Mouse (Mus musculus): Measurements from ENCODE around the gene Trip13. TPM values are rescaled to one million over a fixed set of nuclear protein-coding genes. Genes with fewer than 3 reads are reported as not detected.
A peak's percentile ranks its signal among the peaks of the same experiment; 100 is the strongest.

Gene Trip13
- 1 to 10 TPM; 1.7 to 3.5 TPM for total RNA-seq (2021)
- long read RNA-seq, partial matches to known transcripts: 0 of 3 reads
- long read RNA-seq, other reads (novel, unspliced or antisense): 0 of 3 reads

- peak; percentile 93 to 94 for DNase-seq (ENCODE audit: low spot score in 2 of 2)
Observed at GRCm38 (mm10) chr13:73937321-73938176, at the start of gene Trip13, which contains the start of gene Brd9. Gene Trip13 (minus strand): TSS chr13:73937784. Gene Brd9 (plus strand): TSS chr13:73937811.

GRCm38 (mm10) chr13:73976935-73977334 is 39.4 kb upstream of the Trip13 start:
- no peak for DNase-seq (ENCODE audit: low spot score in 2 of 2)

- no peak for DNase-seq (ENCODE audit: low spot score in 2 of 2)
Observed at GRCm38 (mm10) chr13:73974523-73974922, 36.9 kb upstream of the Trip13 start.

GRCm38 (mm10) chr13:73970545-73971448 is 33.2 kb upstream of the Trip13 start:
- DNase-seq (ENCODE audit: low spot score in 2 of 2): peak; percentile 71 to 78

- no peak for DNase-seq (ENCODE audit: low spot score in 2 of 2)
Observed at GRCm38 (mm10) chr13:73963551-73963950, 26.0 kb upstream of the Trip13 start, which contains the start of gene Zdhhc11. Gene Zdhhc11 (plus strand): TSS chr13:73963851.

GRCm38 (mm10) chr13:73961177-73961576 is 23.6 kb upstream of the Trip13 start:
- no peak for DNase-seq (ENCODE audit: low spot score in 2 of 2)

GRCm38 (mm10) chr13:73960117-73960652 is 22.6 kb upstream of the Trip13 start:
- DNase-seq (ENCODE audit: low spot score in 2 of 2): no peak

GRCm38 (mm10) chr13:73955531-73955930 is 17.9 kb upstream of the Trip13 start:
- DNase-seq (ENCODE audit: low spot score in 2 of 2): no peak

GRCm38 (mm10) chr13:73954666-73955065 is 17.1 kb upstream of the Trip13 start:
- DNase-seq (ENCODE audit: low spot score in 2 of 2): no peak

GRCm38 (mm10) chr13:73953551-73954130 is 16.1 kb upstream of the Trip13 start:
- no peak for DNase-seq (ENCODE audit: low spot score in 2 of 2)

GRCm38 (mm10) chr13:73944606-73945005 is 7.0 kb upstream of the Trip13 start:
- no peak for DNase-seq (ENCODE audit: low spot score in 2 of 2)

- no peak for DNase-seq (ENCODE audit: low spot score in 2 of 2)
Observed at GRCm38 (mm10) chr13:73939101-73939500, 1.5 kb upstream of the Trip13 start.

GRCm38 (mm10) chr13:73938177-73938560 is 585 bp upstream of the Trip13 start:
- DNase-seq (ENCODE audit: low spot score in 2 of 2): no peak

GRCm38 (mm10) chr13:73936938-73937320 is 655 bp downstream of the Trip13 start:
- DNase-seq (ENCODE audit: low spot score in 2 of 2): no peak

GRCm38 (mm10) chr13:73932201-73932600 is 5.4 kb downstream of the Trip13 start:
- DNase-seq (ENCODE audit: low spot score in 2 of 2): no peak

- no peak for DNase-seq (ENCODE audit: low spot score in 2 of 2)
Observed at GRCm38 (mm10) chr13:73913066-73913465, 24.5 kb downstream of the Trip13 start.

- DNase-seq (ENCODE audit: low spot score in 2 of 2): peak; percentile 65 to 73
Observed at GRCm38 (mm10) chr13:73907683-73908412, 29.7 kb downstream of the Trip13 start.

- no peak for DNase-seq (ENCODE audit: low spot score in 2 of 2)
Observed at GRCm38 (mm10) chr13:73907136-73907535, 30.4 kb downstream of the Trip13 start.

GRCm38 (mm10) chr13:73897561-73897960 is 40.0 kb downstream of the Trip13 start:
- DNase-seq (ENCODE audit: low spot score in 2 of 2): no peak

GRCm38 (mm10) chr13:73892493-73893178 is 44.9 kb downstream of the Trip13 start:
- no peak for DNase-seq (ENCODE audit: low spot score in 2 of 2)

Measured in layer of hippocampus, postnatal 10 days (tissue).